Mouse (Mus musculus) embryonic facial prominence, embryonic 15.5 days (tissue): ENCODE measurements around the gene Ndufab1. TPM values are rescaled to one million over a fixed set of nuclear protein-coding genes. Genes with fewer than 3 reads are reported as not detected.

Experiments used
- polyA plus RNA-seq: library from polyadenylated mRNA; unstranded; fragments of >200 nt; fragmentation: Nextera tagmentation; extraction: Ambion mirVana; gene quantifications from 2 replicates; pipeline ENCODE4 v1.2.1, GENCODE M21; 2015

Ndufab1 gene
- polyA plus RNA-seq, 1 experiment from 2014 or later = 559 TPM

Other genes with a start within 250 kb of the Ndufab1 start
- 1.1 and 1.3 TPM in 2 replicates for gene Scnn1b, start 236.8 kb downstream of the Ndufab1 start, polyA plus RNA-seq
- gene Cog7, start 120.2 kb downstream of the Ndufab1 start, polyA plus RNA-seq = 24.4 and 24.8 TPM in 2 replicates
- gene Gga2, start 80.7 kb downstream of the Ndufab1 start, polyA plus RNA-seq = 87.9 and 95.4 TPM in 2 replicates
- 61.6 and 63.0 TPM in 2 replicates for gene Ubfd1, start 34.7 kb downstream of the Ndufab1 start, polyA plus RNA-seq
- gene Ears2, start 34.6 kb downstream of the Ndufab1 start, polyA plus RNA-seq = 15.2 and 16.1 TPM in 2 replicates
- 9.2 and 12.4 TPM in 2 replicates for gene Palb2, start 31.1 kb upstream of the Ndufab1 start, polyA plus RNA-seq
- 118 and 126 TPM in 2 replicates for gene Dctn5, start 31.2 kb upstream of the Ndufab1 start, polyA plus RNA-seq
- 87.2 and 87.3 TPM in 2 replicates for gene Plk1, start 57.6 kb upstream of the Ndufab1 start, polyA plus RNA-seq
- not detected in 2 replicates for gene Ern2, start 84.3 kb upstream of the Ndufab1 start, polyA plus RNA-seq
- 0.69 and 0.85 TPM in 2 replicates for gene Chp2, start 117.6 kb upstream of the Ndufab1 start, polyA plus RNA-seq
- gene Prkcb, start 186.9 kb upstream of the Ndufab1 start, polyA plus RNA-seq = 8.7 and 10.1 TPM in 2 replicates